Mouse (Mus musculus): ENCODE measurements around the gene Capn12. TPM values are rescaled to one million over a fixed set of nuclear protein-coding genes. Genes with fewer than 3 reads are reported as not detected.
A peak's percentile ranks its signal among the peaks of the same experiment; 100 is the strongest.

Capn12 gene
- polyA plus RNA-seq, 1 experiment from 2014 or later, result 0.61 TPM

DNA sequence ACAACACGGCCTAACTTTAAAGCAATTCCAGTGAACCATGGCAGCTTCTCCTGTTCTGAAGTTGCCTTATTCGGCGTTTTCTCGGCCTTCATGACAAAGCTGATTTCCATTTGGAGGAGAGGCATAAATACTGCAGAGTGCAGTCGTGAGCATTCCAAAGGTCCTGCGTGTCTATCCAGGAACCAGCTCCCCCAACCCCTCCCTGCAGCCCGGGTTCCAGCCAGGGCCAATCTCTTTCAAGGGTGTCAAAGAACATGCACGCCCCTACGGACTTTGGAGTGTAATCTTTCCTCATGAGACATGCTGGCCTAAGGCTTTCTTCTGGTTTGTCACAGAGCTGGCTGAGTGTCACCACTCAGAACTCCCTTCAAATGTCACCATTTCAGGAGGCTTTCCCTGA, 44.1 kb downstream of the Capn12 start:
- Histone ChIP-seq H3K36me3 (ENCODE audit: insufficient read depth) (peaks cover 10% of the 10 kb centered on the region; the same call in 1 of the 2 replicates), H3K27ac (ENCODE audit: low read depth) (peak overlapping the region; percentile 92), H3K27me3 (ENCODE audit: insufficient read depth, low read length) (no peaks in the 10 kb centered on the region), H3K4me1 (ENCODE audit: insufficient read depth) (peaks cover 39% of the 10 kb centered on the region), H3K4me2 (0 out of 2 replicates have a peak overlapping the region, but pooled peaks have one; percentile 13), H3K9ac (peak overlapping the region; percentile 5; the same call in 1 of the 2 replicates), H3K9me3 (ENCODE audit: low read depth, low read length) (no peaks in the 10 kb centered on the region), H3K4me3 (ENCODE audit: low read depth, low read length) (no peak overlapping the region)
- DNase-seq, result peak; percentile 77
- ATAC-seq (ENCODE audit: insufficient read depth), result peak; percentile 78
- no peak for TF ChIP-seq CTCF (IDR thresholded peaks at IDR 0.05; ENCODE audit: low read depth)
- WGBS, result 15% methylated on average over 9 of the region's 9 CpGs

DNA sequence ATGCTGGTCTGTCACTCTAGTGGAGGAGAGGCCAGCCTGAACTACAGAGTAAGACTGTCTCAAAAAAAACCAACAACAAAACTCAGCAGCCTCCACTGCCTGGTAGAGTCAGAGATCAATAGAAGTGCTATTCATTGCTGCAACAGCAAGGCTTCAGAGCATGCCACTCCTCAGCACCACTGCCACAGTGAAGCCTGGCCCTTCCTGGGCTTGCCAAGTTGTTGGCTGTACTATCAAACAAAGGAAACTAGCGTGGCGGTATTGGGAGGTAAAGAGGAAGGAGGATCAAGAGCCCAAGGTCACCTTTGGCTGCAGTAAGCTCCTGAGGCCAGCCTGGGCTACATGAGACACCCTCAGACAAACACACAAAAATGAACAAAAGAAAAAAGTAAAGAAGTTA, 45.0 kb downstream of the Capn12 start:
- ATAC-seq (ENCODE audit: insufficient read depth) (no peak), DNase-seq (peak; percentile 38)
- Histone ChIP-seq H3K4me2 (no peak overlapping the region), H3K9ac (no peak overlapping the region), H3K27ac (ENCODE audit: low read depth) (peak overlapping the region; percentile 92), H3K4me3 (ENCODE audit: low read depth, low read length) (no peak overlapping the region), H3K36me3 (ENCODE audit: insufficient read depth) (0 out of 2 replicates have a peak, but pooled peaks cover 10% of the 10 kb centered on the region), H3K27me3 (ENCODE audit: insufficient read depth, low read length) (no peaks in the 10 kb centered on the region), H3K9me3 (ENCODE audit: low read depth, low read length) (no peaks in the 10 kb centered on the region), H3K4me1 (ENCODE audit: insufficient read depth) (peaks cover 42% of the 10 kb centered on the region)
- 43% methylated on average over 2 of the region's 2 CpGs for WGBS
- no peak for TF ChIP-seq CTCF (IDR thresholded peaks at IDR 0.05; ENCODE audit: low read depth)

DNA sequence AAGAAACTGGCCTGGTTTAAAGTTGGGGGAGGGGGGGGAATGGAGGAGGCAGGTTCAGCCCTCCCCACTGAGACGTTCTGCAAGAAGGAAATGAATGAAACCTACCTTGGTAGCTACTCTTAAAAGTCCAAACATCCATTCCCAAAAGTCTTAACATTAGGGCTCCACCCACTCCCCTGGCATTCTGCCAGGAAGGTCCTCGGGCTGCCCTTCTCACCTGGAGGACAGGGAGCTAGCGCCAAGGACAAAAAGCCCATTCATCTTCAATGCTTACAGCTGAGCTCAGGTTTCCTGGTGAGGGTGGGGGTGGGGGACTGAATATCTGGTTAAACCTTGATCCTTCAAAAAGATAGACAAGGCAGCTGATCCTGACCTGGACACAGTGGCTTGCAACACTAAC, 48.2 kb downstream of the Capn12 start:
- Histone ChIP-seq H3K36me3 (ENCODE audit: insufficient read depth) (0 out of 2 replicates have a peak, but pooled peaks cover 7% of the 10 kb centered on the region), H3K9ac (no peak overlapping the region), H3K4me3 (ENCODE audit: low read depth, low read length) (no peak overlapping the region), H3K9me3 (ENCODE audit: low read depth, low read length) (no peaks in the 10 kb centered on the region), H3K4me2 (no peak overlapping the region), H3K27ac (ENCODE audit: low read depth) (peak overlapping the region; percentile 63), H3K4me1 (ENCODE audit: insufficient read depth) (peaks cover 33% of the 10 kb centered on the region), H3K27me3 (ENCODE audit: insufficient read depth, low read length) (no peaks in the 10 kb centered on the region)
- TF ChIP-seq CTCF (IDR thresholded peaks at IDR 0.05; ENCODE audit: low read depth), result no peak
- WGBS, result 28% methylated on average over 3 of the region's 3 CpGs
- DNase-seq (peak; percentile 84), ATAC-seq (ENCODE audit: insufficient read depth) (no peak)

DNA sequence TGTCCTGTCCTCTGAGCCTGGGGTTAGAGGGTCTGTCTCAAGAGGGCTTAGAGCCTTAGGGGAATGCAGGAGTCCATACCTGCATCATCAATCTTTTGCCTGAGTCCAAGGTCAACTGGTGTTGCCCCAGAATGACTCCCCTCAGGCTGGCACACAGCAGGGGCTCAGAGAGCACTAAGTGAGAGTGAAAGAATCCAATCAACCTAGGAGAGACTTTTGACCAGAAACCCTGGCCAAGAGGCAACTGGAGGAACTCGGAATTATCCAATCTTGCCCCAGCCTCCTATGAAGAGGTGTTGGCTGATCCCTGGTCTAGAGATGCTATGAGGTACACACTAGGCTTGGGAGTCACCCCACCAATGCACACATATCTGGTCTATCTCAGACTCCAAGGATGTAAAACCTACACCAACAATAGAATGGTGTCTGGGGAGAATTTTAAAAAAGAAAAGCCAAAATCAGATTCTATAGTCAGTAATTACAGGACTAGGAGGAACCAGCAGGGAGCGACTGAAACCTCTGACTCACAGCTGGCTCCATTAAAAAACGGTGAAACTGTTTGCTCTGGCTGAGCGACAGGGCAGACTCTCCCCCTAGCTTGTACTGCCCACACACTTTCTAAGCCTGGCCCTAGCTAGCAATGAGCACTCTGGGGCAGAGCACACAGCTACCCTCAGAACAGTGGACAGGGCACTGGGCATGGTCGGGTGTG, 49.3 kb downstream of the Capn12 start:
- Histone ChIP-seq H3K27me3 (ENCODE audit: insufficient read depth, low read length) (no peaks in the 10 kb centered on the region), H3K9me3 (ENCODE audit: low read depth, low read length) (no peaks in the 10 kb centered on the region), H3K4me2 (no peak overlapping the region), H3K27ac (ENCODE audit: low read depth) (peak overlapping the region; percentile 51; the same call in 1 of the 2 replicates), H3K9ac (no peak overlapping the region), H3K36me3 (ENCODE audit: insufficient read depth) (0 out of 2 replicates have a peak, but pooled peaks cover 9% of the 10 kb centered on the region), H3K4me3 (ENCODE audit: low read depth, low read length) (no peak overlapping the region), H3K4me1 (ENCODE audit: insufficient read depth) (peaks cover 22% of the 10 kb centered on the region)
- DNase-seq (no peak), ATAC-seq (ENCODE audit: insufficient read depth) (no peak; the same call in 1 of the 2 replicates)
- no peak for TF ChIP-seq CTCF (IDR thresholded peaks at IDR 0.05; ENCODE audit: low read depth)
- WGBS, result 38% methylated on average over 5 of the region's 5 CpGs

DNA sequence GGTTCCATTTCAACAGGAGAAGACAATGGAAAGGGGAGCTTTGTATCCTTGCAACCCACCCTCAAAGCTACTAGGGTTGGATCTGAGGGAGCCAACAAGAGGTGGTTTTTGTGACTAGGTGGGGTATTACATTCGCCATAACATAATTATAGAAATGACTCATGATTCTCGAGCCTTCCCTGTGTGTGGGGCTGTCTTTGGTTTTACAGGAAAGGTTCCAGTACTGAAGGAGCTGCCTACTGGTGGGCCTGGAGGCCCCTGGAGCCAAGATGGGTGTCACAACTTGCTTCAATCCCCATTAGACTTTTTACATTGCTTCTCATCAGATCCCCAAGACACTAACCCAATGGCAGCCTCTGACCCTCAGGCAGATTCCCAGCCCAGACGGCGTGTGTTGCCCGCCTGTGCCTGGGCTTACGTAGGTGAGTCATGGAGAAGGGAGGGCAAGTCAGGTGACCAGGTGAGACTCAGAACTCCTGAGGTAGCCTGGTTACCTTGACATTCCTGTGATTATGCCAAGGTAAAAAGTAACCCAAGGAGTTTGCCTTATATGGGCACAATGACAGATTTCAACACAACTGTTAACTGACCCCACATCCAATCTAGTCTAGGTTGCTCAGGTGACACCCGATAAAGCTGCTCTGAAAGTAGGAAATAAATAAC, 49.9 kb downstream of the Capn12 start:
- Histone ChIP-seq H3K4me1 (ENCODE audit: insufficient read depth) (peaks cover 16% of the 10 kb centered on the region), H3K9ac (no peak overlapping the region)
- 61% methylated on average over 7 of the region's 7 CpGs for WGBS

DNA sequence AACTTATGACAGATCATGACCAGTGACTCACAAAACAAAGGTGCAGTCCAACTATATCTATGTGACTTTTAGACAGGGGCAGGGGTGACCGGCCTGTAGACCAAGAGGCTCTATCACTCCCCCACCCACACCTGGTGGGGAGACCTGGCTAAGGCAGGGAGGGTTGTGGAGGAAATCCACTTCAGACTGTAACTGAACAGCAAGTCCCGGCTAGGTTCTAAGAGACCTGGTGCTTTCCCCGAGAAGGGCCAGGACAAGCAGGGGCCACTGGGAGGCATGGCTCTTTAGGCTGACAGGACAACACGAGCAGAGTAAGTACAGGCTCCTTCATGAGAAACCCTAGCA, 50.4 kb downstream of the Capn12 start:
- Histone ChIP-seq H3K4me3 (ENCODE audit: low read depth, low read length) (no peak overlapping the region), H3K4me2 (no peak overlapping the region), H3K36me3 (ENCODE audit: insufficient read depth) (0 out of 2 replicates have a peak, but pooled peaks cover 9% of the 10 kb centered on the region), H3K27ac (ENCODE audit: low read depth) (0 out of 2 replicates have a peak overlapping the region, but pooled peaks have one; percentile 21), H3K9ac (no peak overlapping the region), H3K4me1 (ENCODE audit: insufficient read depth) (peaks cover 19% of the 10 kb centered on the region), H3K9me3 (ENCODE audit: low read depth, low read length) (no peaks in the 10 kb centered on the region), H3K27me3 (ENCODE audit: insufficient read depth, low read length) (no peaks in the 10 kb centered on the region)
- TF ChIP-seq CTCF (IDR thresholded peaks at IDR 0.05; ENCODE audit: low read depth), result no peak
- DNase-seq (no peak), ATAC-seq (ENCODE audit: insufficient read depth) (peak; percentile 9; the same call in 1 of the 2 replicates)
- 61% methylated on average over 4 of the region's 4 CpGs for WGBS

More for the DNA sequence above, 49.9 kb downstream of the Capn12 start:
- H3K27ac ChIP-seq (ENCODE audit: low read depth), result peak overlapping the region; percentile 22; the same call in 1 of the 2 replicates
- ATAC-seq (ENCODE audit: insufficient read depth) (peak; percentile 39), DNase-seq (peak; percentile 42)
- H3K36me3 ChIP-seq (ENCODE audit: insufficient read depth), result 0 out of 2 replicates have a peak, but pooled peaks cover 9% of the 10 kb centered on the region
- H3K4me3 ChIP-seq (ENCODE audit: low read depth, low read length), result no peak overlapping the region
- no peak for TF ChIP-seq CTCF (IDR thresholded peaks at IDR 0.05; ENCODE audit: low read depth)
- H3K4me2 ChIP-seq, result no peak overlapping the region
- H3K27me3 ChIP-seq (ENCODE audit: insufficient read depth, low read length), result no peaks in the 10 kb centered on the region
- H3K9me3 ChIP-seq (ENCODE audit: low read depth, low read length), result no peaks in the 10 kb centered on the region

Data from lung, embryonic 14.5 days (tissue).